Mouse (Mus musculus): ENCODE data around the gene Fhl1. TPM values are rescaled to one million over a fixed set of nuclear protein-coding genes. Genes with fewer than 3 reads are reported as not detected.

Fhl1 gene
- total RNA-seq, 1 experiment from 2014 or later: 8.7 TPM

Other genes with a start within 250 kb of the Fhl1 start
- not detected in 2 replicates for gene Gm10477, start 207.0 kb upstream of the Fhl1 start, total RNA-seq (2017)
- not detected in 2 replicates for gene Gm648, start 182.2 kb upstream of the Fhl1 start, total RNA-seq (2017)
- gene Mmgt1, start 133.7 kb upstream of the Fhl1 start, total RNA-seq (2017): 12.6 and 13.7 TPM in 2 replicates
- gene Slc9a6, start 122.0 kb upstream of the Fhl1 start, total RNA-seq (2017): 11.5 and 13.0 TPM in 2 replicates
- 0.37 and 0.93 TPM in 2 replicates for gene Map7d3, start 90.5 kb downstream of the Fhl1 start, total RNA-seq (2017)
- gene Adgrg4, start 138.4 kb downstream of the Fhl1 start, total RNA-seq (2017): not detected in 2 replicates

All from neutrophil, adult 5-6 weeks (primary cell).